Comparison of ENCODE assay signal across 21 mouse cellular contexts in genomic region chr13:18730666-18731065, GRCm38 (mm10). TPM values are rescaled to one million over a fixed set of nuclear protein-coding genes. Genes with fewer than 3 reads are reported as not detected.
DNase-seq lines count a peak whose midpoint lies in the region; ATAC-seq and TF ChIP-seq lines count a peak whose summit lies in the region.
"Had no signal": no experiment of that assay in that cellular context is flagged by ENCODE, and none has a peak within 500 bp of the region (broad histone marks: within the 10 kb centered on the region; RNA-seq: fewer than 3 reads in every experiment).

No protein-coding gene starts in this region.

- H3K4me1 ChIP-seq in kidney, postnatal 0 days (replicated peaks; ENCODE audit: insufficient read depth, low read length), result no peaks in the 10 kb centered on the region
- no peaks in the 10 kb centered on the region for H3K4me1 ChIP-seq in kidney, embryonic 16.5 days (ENCODE audit: insufficient read depth, low read length)
- no peaks in the 10 kb centered on the region for H3K4me1 ChIP-seq in embryonic facial prominence, embryonic 12.5 days
- H3K4me1 ChIP-seq in embryonic facial prominence, embryonic 15.5 days, result no peaks in the 10 kb centered on the region
- H3K4me1 ChIP-seq: hindbrain, embryonic 12.5 days; hindbrain, embryonic 15.5 days had no signal

- H3K9me3 ChIP-seq in kidney, postnatal 0 days (replicated peaks; ENCODE audit: low read length), result no peaks in the 10 kb centered on the region
- no peaks in the 10 kb centered on the region for H3K9me3 ChIP-seq in kidney, embryonic 16.5 days (ENCODE audit: low read length)
- H3K9me3 ChIP-seq in embryonic facial prominence, embryonic 12.5 days, result no peaks in the 10 kb centered on the region
- no peaks in the 10 kb centered on the region for H3K9me3 ChIP-seq in embryonic facial prominence, embryonic 15.5 days (replicated peaks)
- H3K9me3 ChIP-seq: hindbrain, embryonic 12.5 days; hindbrain, embryonic 15.5 days had no signal

- no peak overlapping the region for H3K4me3 ChIP-seq in kidney, postnatal 0 days (replicated peaks; ENCODE audit: low read depth, low read length)
- H3K4me3 ChIP-seq in kidney, embryonic 16.5 days (ENCODE audit: low read length), result no peak overlapping the region
- H3K4me3 ChIP-seq in embryonic facial prominence, embryonic 12.5 days, result no peak overlapping the region
- H3K4me3 ChIP-seq in embryonic facial prominence, embryonic 15.5 days (replicated peaks), result no peak overlapping the region
- H3K4me3 ChIP-seq: gastrocnemius, adult 2 months; hindbrain, embryonic 12.5 days; hindbrain, embryonic 15.5 days had no signal

- no peak overlapping the region for H3K27ac ChIP-seq in kidney, postnatal 0 days
- no peak overlapping the region for H3K27ac ChIP-seq in kidney, embryonic 16.5 days (ENCODE audit: low read length)
- no peak overlapping the region for H3K27ac ChIP-seq in embryonic facial prominence, embryonic 12.5 days
- H3K27ac ChIP-seq in embryonic facial prominence, embryonic 15.5 days (replicated peaks), result no peak overlapping the region
- H3K27ac ChIP-seq: gastrocnemius, adult 2 months; hindbrain, embryonic 12.5 days; hindbrain, embryonic 15.5 days had no signal

- no peak overlapping the region for H3K4me2 ChIP-seq in kidney, postnatal 0 days (ENCODE audit: low read length)
- H3K4me2 ChIP-seq in kidney, embryonic 16.5 days (replicated peaks; ENCODE audit: low read depth, low read length), result no peak overlapping the region
- no peak overlapping the region for H3K4me2 ChIP-seq in embryonic facial prominence, embryonic 12.5 days (replicated peaks)
- H3K4me2 ChIP-seq in embryonic facial prominence, embryonic 15.5 days (replicated peaks), result no peak overlapping the region
- H3K4me2 ChIP-seq: heart, embryonic 11.5 days; hindbrain, embryonic 12.5 days; hindbrain, embryonic 15.5 days had no signal

- DNase-seq in kidney, postnatal 0 days (ENCODE audit: low spot score), result no peak
- no peak for DNase-seq in spleen, postnatal 10 days (ENCODE audit: low spot score in 2 of 2)
- no peak for DNase-seq in liver
- DNase-seq: adrenal gland, postnatal 10 days; adrenal gland, postnatal 36 days; cerebellum, adult 8-10 months; cerebellum, postnatal 10 days; cerebellum, postnatal 36 days; embryo, embryonic 11 days; forebrain, postnatal 0 days; gastrocnemius, adult 2 months; gastrocnemius, postnatal 14 days; heart, adult 11 months had no signal

- TF ChIP-seq CTCF in kidney, postnatal 0 days (IDR thresholded peaks at IDR 0.05; ENCODE audit: low read depth), result no peak

- 97% methylated on average over 3 of the region's 3 CpGs for WGBS in kidney, postnatal 0 days
- WGBS in kidney, embryonic 16.5 days, result 97% methylated on average over 3 of the region's 3 CpGs
- 94% methylated on average over 3 of the region's 3 CpGs for WGBS in embryonic facial prominence, embryonic 12.5 days
- 94% methylated on average over 3 of the region's 3 CpGs for WGBS in embryonic facial prominence, embryonic 15.5 days

- H3K27me3 ChIP-seq in kidney, postnatal 0 days (ENCODE audit: insufficient read depth, low read length), result no peaks in the 10 kb centered on the region
- no peaks in the 10 kb centered on the region for H3K27me3 ChIP-seq in kidney, embryonic 16.5 days (ENCODE audit: insufficient read depth, low read length)
- no peaks in the 10 kb centered on the region for H3K27me3 ChIP-seq in embryonic facial prominence, embryonic 12.5 days
- no peaks in the 10 kb centered on the region for H3K27me3 ChIP-seq in embryonic facial prominence, embryonic 15.5 days
- H3K27me3 ChIP-seq: hindbrain, embryonic 12.5 days; hindbrain, embryonic 15.5 days had no signal

- H3K36me3 ChIP-seq in kidney, postnatal 0 days (ENCODE audit: insufficient read depth, low read length), result 0 out of 2 replicates have a peak, but pooled peaks cover 3% of the 10 kb centered on the region
- H3K36me3 ChIP-seq in kidney, embryonic 16.5 days (ENCODE audit: insufficient read depth, low read length), result peaks cover 5% of the 10 kb centered on the region; the same call in 1 of the 2 replicates
- peaks cover 7% of the 10 kb centered on the region; the same call in 1 of the 2 replicates for H3K36me3 ChIP-seq in embryonic facial prominence, embryonic 12.5 days
- H3K36me3 ChIP-seq in embryonic facial prominence, embryonic 15.5 days, result peaks cover 13% of the 10 kb centered on the region; the same call in 1 of the 2 replicates

- no peak overlapping the region for H3K9ac ChIP-seq in kidney, postnatal 0 days (ENCODE audit: low read depth, low read length)
- H3K9ac ChIP-seq in kidney, embryonic 16.5 days (replicated peaks; ENCODE audit: low read length), result no peak overlapping the region
- no peak overlapping the region for H3K9ac ChIP-seq in embryonic facial prominence, embryonic 12.5 days
- H3K9ac ChIP-seq in embryonic facial prominence, embryonic 15.5 days, result no peak overlapping the region
- H3K9ac ChIP-seq: forebrain, postnatal 0 days; hindbrain, embryonic 12.5 days; hindbrain, embryonic 15.5 days had no signal

- ATAC-seq in kidney, postnatal 0 days (replicated peaks; ENCODE audit: low FRiP score, low read depth), result peak; percentile 49; the same call in 1 of the 2 replicates
- no peak for ATAC-seq in kidney, embryonic 16.5 days (ENCODE audit: low FRiP score, low TSS enrichment)
- ATAC-seq in embryonic facial prominence, embryonic 12.5 days (ENCODE audit: insufficient number of reproducible peaks, insufficient read depth, low FRiP score, low TSS enrichment), result 0 out of 2 replicates have a peak, but pooled peaks have one; percentile 28
- 0 out of 2 replicates have a peak, but pooled peaks have one; percentile 63 for ATAC-seq in embryonic facial prominence, embryonic 15.5 days (ENCODE audit: insufficient number of reproducible peaks, low FRiP score, low TSS enrichment, low read depth)
- ATAC-seq: activated CD4-positive, CD25-positive, alpha-beta regulatory T cell, adult 4 months; forebrain, embryonic 14.5 days; forebrain, postnatal 0 days had no signal

RNA-seq across cellular contexts. Expression of gene Vps41, which starts 13.6 kb away (rescaled TPM):
- 51.5 and 56.3 TPM in 2 replicates for polyA plus RNA-seq in kidney, postnatal 0 days (2015; fragmentation: Nextera tagmentation; extraction: Ambion mirVana)
- 70.1 and 72.2 TPM in 2 replicates for polyA plus RNA-seq in kidney, embryonic 16.5 days (2015; fragmentation: Nextera tagmentation; extraction: Ambion mirVana)
- polyA plus RNA-seq in embryonic facial prominence, embryonic 12.5 days (2016; fragmentation: Nextera tagmentation; extraction: Ambion mirVana), result 78.2 and 78.8 TPM in 2 replicates
- 67.0 and 68.5 TPM in 2 replicates for polyA plus RNA-seq in embryonic facial prominence, embryonic 15.5 days (2015; fragmentation: Nextera tagmentation; extraction: Ambion mirVana)
